Mouse (Mus musculus): Measurements from ENCODE around the gene Sae1. TPM values are rescaled to one million over a fixed set of nuclear protein-coding genes. Genes with fewer than 3 reads are reported as not detected.

Sae1 gene
- polyA plus RNA-seq, 1 experiment from 2014 or later: 98.0 TPM

DNA sequence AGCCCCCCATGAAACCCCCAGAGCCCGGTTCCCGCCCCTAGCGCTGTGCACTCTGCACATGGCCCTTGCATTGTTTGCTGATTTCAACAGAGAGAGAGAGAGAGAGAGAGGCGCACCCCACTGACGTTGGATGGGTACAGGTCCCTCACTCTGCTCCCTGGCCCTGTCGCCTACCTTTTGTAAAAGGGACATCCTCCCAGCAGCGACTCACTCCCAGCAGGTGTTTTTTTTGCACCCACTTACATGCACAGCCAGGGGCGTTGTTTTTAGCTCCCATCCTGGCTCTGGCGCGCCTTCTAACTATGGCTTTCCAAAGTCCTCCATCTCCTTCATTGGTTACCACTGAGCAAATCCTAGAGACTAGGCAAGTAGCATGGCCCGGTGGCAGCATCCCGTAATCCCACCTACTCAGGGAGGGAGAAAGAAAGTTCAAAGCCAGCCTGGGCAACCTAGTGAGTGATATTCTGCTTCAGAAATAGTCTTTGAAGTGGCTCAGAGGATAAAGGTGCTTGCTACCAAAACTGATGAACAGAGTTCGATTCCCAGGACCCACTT is 73.3 kb downstream of the Sae1 start:
- Histone ChIP-seq H3K4me1 (replicated peaks) (peaks cover 63% of the 10 kb centered on the region), H3K9me3 (replicated peaks) (no peaks in the 10 kb centered on the region), H3K9ac (peak overlapping the region; percentile 97), H3K36me3 (replicated peaks) (peaks cover 24% of the 10 kb centered on the region), H3K27ac (replicated peaks) (peak overlapping the region; percentile 97), H3K27me3 (peaks cover 22% of the 10 kb centered on the region), H3K4me2 (peak overlapping the region; percentile 100), H3K4me3 (replicated peaks) (peak overlapping the region; percentile 92)
- 21% methylated on average over 13 of the region's 13 CpGs for WGBS (ENCODE audit: insufficient replicate concordance)
- no peak; the same call in 1 of the 2 replicates for ATAC-seq (ENCODE audit: insufficient read depth)

GRCm38 (mm10) chr7:16313481-16314220 is 74.0 kb downstream of the Sae1 start:
- H3K27ac ChIP-seq (replicated peaks): peak overlapping the region; percentile 97
- no peaks in the 10 kb centered on the region for H3K9me3 ChIP-seq (replicated peaks)
- H3K4me1 ChIP-seq (replicated peaks): peaks cover 69% of the 10 kb centered on the region
- peaks cover 24% of the 10 kb centered on the region for H3K36me3 ChIP-seq (replicated peaks)
- peak; percentile 66 for ATAC-seq (ENCODE audit: insufficient read depth)
- peak overlapping the region; percentile 97 for H3K9ac ChIP-seq
- H3K4me3 ChIP-seq (replicated peaks): peak overlapping the region; percentile 92
- peak overlapping the region; percentile 100 for H3K4me2 ChIP-seq
- H3K27me3 ChIP-seq: peaks cover 22% of the 10 kb centered on the region
- under 1% methylated on average over 66 of the region's 66 CpGs for WGBS (ENCODE audit: insufficient replicate concordance)

GRCm38 (mm10) chr7:16312672-16313311 is 74.8 kb downstream of the Sae1 start:
- Histone ChIP-seq H3K27me3 (peaks cover 22% of the 10 kb centered on the region), H3K4me3 (replicated peaks) (peak overlapping the region; percentile 92), H3K27ac (replicated peaks) (peak overlapping the region; percentile 97), H3K4me2 (peak overlapping the region; percentile 100), H3K36me3 (replicated peaks) (peaks cover 23% of the 10 kb centered on the region), H3K9me3 (replicated peaks) (no peaks in the 10 kb centered on the region), H3K4me1 (replicated peaks) (peaks cover 75% of the 10 kb centered on the region), H3K9ac (peak overlapping the region; percentile 97)
- peak; percentile 14 for ATAC-seq (ENCODE audit: insufficient read depth)
- WGBS (ENCODE audit: insufficient replicate concordance): 2% methylated on average over 12 of the region's 12 CpGs

GRCm38 (mm10) chr7:16312011-16312671 is 75.5 kb downstream of the Sae1 start:
- peak overlapping the region; percentile 97 for H3K9ac ChIP-seq
- peaks cover 17% of the 10 kb centered on the region for H3K36me3 ChIP-seq (replicated peaks)
- peak overlapping the region; percentile 97 for H3K27ac ChIP-seq (replicated peaks)
- WGBS (ENCODE audit: insufficient replicate concordance): under 1% methylated on average over 49 of the region's 49 CpGs
- peak overlapping the region; percentile 92 for H3K4me3 ChIP-seq (replicated peaks)
- H3K4me2 ChIP-seq: peak overlapping the region; percentile 100
- H3K27me3 ChIP-seq: peaks cover 22% of the 10 kb centered on the region
- peaks cover 79% of the 10 kb centered on the region for H3K4me1 ChIP-seq (replicated peaks)
- ATAC-seq (ENCODE audit: insufficient read depth): no peak
- no peaks in the 10 kb centered on the region for H3K9me3 ChIP-seq (replicated peaks)

DNA sequence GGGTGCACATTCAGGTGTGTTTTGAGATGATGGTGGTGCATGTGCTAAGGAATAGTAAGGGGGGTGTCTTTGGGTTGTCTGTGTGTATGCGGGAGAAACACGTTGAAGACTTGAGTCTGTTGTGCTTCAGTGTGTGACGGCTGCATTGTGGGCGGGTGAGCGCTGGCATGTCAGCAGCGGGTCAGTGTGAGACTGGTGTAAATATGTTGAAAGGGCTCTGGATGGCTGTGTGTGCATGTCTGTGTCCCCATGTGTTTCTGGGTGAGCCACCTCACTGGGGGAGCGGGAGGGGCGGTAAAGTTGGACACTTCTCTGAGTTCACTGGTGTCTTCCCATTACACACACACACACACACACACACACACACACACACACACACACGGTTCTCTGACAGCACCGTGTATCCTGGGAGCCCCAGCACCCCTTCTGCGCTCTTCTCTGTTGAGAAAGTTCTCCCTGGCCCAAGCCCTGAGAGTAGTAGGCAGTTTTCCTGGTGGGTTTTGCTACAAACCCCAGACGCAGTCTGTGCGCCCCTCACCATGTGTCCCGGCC is 76.1 kb downstream of the Sae1 start:
- peaks cover 11% of the 10 kb centered on the region; the same call in 1 of the 2 replicates for H3K36me3 ChIP-seq (replicated peaks)
- ATAC-seq (ENCODE audit: insufficient read depth): no peak
- H3K27ac ChIP-seq (replicated peaks): peak overlapping the region; percentile 97
- no peaks in the 10 kb centered on the region for H3K9me3 ChIP-seq (replicated peaks)
- peaks cover 83% of the 10 kb centered on the region for H3K4me1 ChIP-seq (replicated peaks)
- peak overlapping the region; percentile 100 for H3K4me2 ChIP-seq
- peak overlapping the region; percentile 92 for H3K4me3 ChIP-seq (replicated peaks)
- WGBS (ENCODE audit: insufficient replicate concordance): 1% methylated on average over 14 of the region's 14 CpGs
- H3K27me3 ChIP-seq: peaks cover 22% of the 10 kb centered on the region
- H3K9ac ChIP-seq: peak overlapping the region; percentile 97

GRCm38 (mm10) chr7:16310521-16311452 is 76.8 kb downstream of the Sae1 start:
- H3K4me2 ChIP-seq: peak overlapping the region; percentile 100
- H3K36me3 ChIP-seq (replicated peaks): 0 out of 2 replicates have a peak, but pooled peaks cover 5% of the 10 kb centered on the region
- peak overlapping the region; percentile 97 for H3K27ac ChIP-seq (replicated peaks)
- H3K27me3 ChIP-seq: peaks cover 22% of the 10 kb centered on the region
- ATAC-seq (ENCODE audit: insufficient read depth): no peak
- H3K9me3 ChIP-seq (replicated peaks): no peaks in the 10 kb centered on the region
- H3K9ac ChIP-seq: peak overlapping the region; percentile 97
- peak overlapping the region; percentile 92 for H3K4me3 ChIP-seq (replicated peaks)
- under 1% methylated on average over 31 of the region's 31 CpGs for WGBS (ENCODE audit: insufficient replicate concordance)
- H3K4me1 ChIP-seq (replicated peaks): peaks cover 90% of the 10 kb centered on the region

- H3K4me1 ChIP-seq (replicated peaks): peaks cover 84% of the 10 kb centered on the region
- H3K9ac ChIP-seq: peak overlapping the region; percentile 97
- H3K36me3 ChIP-seq (replicated peaks): 0 out of 2 replicates have a peak, but pooled peaks cover 2% of the 10 kb centered on the region
- under 1% methylated on average over 33 of the region's 56 CpGs for WGBS (ENCODE audit: insufficient replicate concordance)
- no peaks in the 10 kb centered on the region for H3K9me3 ChIP-seq (replicated peaks)
- H3K27ac ChIP-seq (replicated peaks): peak overlapping the region; percentile 97
- H3K4me3 ChIP-seq (replicated peaks): peak overlapping the region; percentile 92
- ATAC-seq (ENCODE audit: insufficient read depth): peak; percentile 43
- H3K27me3 ChIP-seq: peaks cover 22% of the 10 kb centered on the region
- peak overlapping the region; percentile 100 for H3K4me2 ChIP-seq
Observed at GRCm38 (mm10) chr7:16310020-16310520, 77.5 kb downstream of the Sae1 start.

- Histone ChIP-seq H3K27ac (replicated peaks) (peak overlapping the region; percentile 97), H3K27me3 (peaks cover 22% of the 10 kb centered on the region), H3K36me3 (replicated peaks) (no peaks in the 10 kb centered on the region), H3K9me3 (replicated peaks) (no peaks in the 10 kb centered on the region), H3K9ac (peak overlapping the region; percentile 97), H3K4me3 (replicated peaks) (peak overlapping the region; percentile 92), H3K4me2 (peak overlapping the region; percentile 100), H3K4me1 (replicated peaks) (peaks cover 78% of the 10 kb centered on the region)
- WGBS (ENCODE audit: insufficient replicate concordance): 2% methylated on average over 61 of the region's 61 CpGs
- ATAC-seq (ENCODE audit: insufficient read depth): peak; percentile 59
Observed at GRCm38 (mm10) chr7:16309318-16310019, 78.1 kb downstream of the Sae1 start.

- Histone ChIP-seq H3K27me3 (peaks cover 22% of the 10 kb centered on the region), H3K36me3 (replicated peaks) (no peaks in the 10 kb centered on the region), H3K9ac (peak overlapping the region; percentile 97), H3K4me1 (replicated peaks) (peaks cover 72% of the 10 kb centered on the region), H3K4me2 (peak overlapping the region; percentile 100), H3K9me3 (replicated peaks) (no peaks in the 10 kb centered on the region), H3K4me3 (replicated peaks) (peak overlapping the region; percentile 92), H3K27ac (replicated peaks) (peak overlapping the region; percentile 97)
- 35% methylated on average over 16 of the region's 16 CpGs for WGBS (ENCODE audit: insufficient replicate concordance)
- 0 out of 2 replicates have a peak, but pooled peaks have one; percentile 0 for ATAC-seq (ENCODE audit: insufficient read depth)
Observed at GRCm38 (mm10) chr7:16308555-16309317, 78.9 kb downstream of the Sae1 start.
